Mouse (Mus musculus) mature B cell (primary cell): ENCODE measurements around the gene Abcb4.
"Not testable (repeated sequence)": the region's sequence is repeated elsewhere in the genome, so short reads cannot be mapped to it uniquely, and the experiment has no call there.

Source experiments
- in situ Hi-C: fragments of 300-500 bp; cut with MboI; formaldehyde crosslinking; loops from 2 replicates; pipeline ENCODE4 v1.14.3; 2019

The Abcb4 gene

DNA sequence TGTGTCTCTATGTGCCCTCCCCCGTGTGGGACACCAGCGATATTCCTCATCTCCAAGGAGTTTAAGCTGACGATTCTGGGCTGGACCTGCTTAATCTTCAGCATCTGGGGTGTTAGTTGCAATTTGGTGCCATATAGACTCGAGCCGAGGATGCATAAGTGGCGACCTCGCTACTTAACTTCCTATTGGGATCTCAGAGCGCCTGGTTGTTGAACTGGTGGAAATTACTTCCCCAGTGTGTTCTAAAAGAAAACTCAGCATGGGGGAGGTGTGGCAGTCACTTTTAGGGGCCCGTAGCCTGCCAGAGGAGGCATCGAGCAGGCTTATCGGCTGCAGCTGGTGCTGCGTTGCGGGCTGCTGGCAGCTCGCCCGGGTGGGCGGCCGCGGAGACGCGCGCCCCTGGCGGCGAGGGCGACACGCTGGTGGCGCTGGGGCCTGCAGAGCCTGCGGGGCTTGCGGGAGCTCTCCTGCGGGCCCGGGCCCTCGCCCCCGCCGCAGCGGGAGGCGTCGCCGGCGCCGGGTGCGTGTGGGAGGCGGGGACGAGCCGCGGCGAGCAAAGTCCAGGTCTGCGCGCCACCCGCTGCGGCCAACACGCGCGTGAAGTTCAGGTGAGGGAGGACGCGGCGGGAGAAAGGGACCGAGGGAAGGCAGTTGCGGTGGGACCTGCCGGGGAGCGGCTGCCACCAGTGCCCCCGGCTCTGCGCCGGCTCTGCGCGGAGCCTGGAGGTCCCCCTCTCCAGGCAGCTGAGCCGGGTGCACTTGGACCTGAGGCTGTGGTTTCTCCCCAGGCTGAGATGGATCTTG, at the start of gene Abcb4:
Gene Abcb4, plus strand, starts transcription at position 418 of the 804 bp plus-strand sequence.
- in situ Hi-C loops, result no loop called here

DNA sequence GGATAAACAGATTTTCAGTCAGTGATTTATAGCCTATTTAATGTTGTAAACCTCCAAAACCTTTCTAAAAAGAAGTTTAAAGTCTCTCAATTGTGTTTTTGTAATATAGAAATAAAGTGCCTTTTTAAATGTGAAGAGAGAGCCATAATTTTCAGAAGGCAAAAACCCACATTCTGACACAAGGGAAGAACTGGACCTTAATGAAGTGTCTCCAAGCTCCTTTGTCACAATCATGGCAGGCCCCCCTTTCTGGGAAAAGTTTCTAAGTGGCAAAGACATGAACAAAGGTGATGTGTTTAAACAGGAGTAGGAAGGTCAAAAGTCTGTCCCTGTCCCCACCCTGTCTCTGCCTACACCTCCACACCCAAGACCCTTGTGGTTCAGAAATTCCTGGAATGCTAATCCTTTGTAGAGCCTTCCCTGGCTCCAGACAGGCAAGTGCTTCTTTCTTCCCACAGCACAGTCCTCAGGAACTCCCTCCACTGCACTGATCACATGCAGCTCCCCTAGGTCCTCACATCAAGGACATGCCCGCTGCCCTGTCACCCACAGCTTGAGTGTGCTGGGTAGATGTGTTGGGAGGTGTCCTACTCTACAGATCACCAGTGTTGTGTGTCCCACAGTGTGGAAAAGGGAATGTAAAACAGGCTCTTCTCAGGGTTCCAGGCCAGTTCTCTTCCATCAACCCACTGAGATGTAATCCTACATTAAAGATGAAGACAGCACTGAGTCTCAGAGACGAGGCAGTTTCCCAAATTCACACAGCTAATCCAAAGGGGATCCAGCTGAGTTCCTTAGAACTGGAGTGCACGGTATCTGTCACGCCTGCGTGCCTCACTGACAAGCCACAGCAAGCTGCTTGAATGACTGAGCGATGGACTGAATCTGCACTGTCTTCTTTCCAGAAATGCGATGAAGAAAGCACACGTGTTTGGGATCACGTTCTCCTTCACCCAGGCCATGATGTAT, 44.6 kb upstream of the Abcb4 start:
- in situ Hi-C loops, result loop anchor here (25.0 kb wide), 1 partner anchor 362 kb away; no protein-coding TSS in a partner anchor

DNA sequence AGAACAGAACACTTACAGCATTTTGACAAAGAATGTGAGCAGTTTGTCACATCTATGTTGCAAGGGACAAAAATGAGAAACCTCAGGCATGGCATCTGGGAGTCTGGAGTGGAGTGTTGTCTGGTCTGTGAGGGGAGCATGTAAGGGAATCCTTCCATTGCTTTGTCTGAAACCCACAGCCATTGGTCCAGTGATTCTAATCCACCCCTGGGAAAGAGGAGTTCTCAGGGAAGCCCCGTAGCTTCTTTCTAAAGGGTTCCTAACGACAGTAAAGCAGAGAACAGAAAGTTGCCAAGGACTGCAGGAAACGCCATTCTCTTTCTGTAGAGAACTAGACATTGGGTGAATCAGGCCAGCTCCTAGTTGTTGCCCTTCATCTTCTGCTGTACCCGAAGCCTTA, 42.7 kb upstream of the Abcb4 start:
- in situ Hi-C loops, result no loop called here

DNA sequence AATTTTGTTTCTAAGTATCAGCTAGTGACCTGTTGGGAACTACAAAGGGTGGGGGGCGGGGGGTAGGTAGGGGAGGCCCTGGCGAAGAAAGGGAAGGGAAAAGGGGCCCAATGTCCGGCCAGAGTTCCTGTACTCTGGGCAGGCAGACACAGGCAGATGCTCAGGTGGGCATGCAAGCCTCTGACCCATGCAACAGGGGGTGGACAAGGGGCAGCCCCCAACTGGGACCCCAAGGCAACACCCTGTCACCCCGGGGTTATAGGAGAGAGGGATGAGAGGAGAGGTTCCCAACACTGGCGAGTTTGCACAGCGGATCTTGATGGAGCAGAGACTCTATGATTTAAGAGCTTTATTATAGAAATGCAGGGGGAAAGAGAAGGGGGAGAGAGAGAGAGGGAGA, 36.3 kb upstream of the Abcb4 start:
- in situ Hi-C loops, result no loop called here

DNA sequence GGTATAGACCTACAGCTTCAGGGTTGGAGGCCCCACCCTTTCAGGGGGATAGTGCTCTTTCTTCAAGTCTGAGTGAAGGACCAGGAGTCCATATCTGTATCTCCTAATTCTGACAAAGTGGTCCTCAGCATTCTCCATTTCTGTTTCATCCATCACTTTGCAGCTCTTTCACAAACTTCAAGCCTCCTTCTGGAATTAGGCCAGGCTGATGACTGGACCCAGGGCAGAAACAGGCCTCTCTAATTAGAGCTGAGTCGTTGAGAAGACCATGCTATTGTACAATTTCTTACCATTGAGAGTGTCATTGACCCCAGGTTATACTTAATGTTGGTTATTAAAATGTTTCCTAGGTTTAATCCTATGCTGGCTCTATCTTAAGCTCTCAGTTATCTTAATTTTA, 31.7 kb upstream of the Abcb4 start:
- in situ Hi-C loops, result no loop called here

DNA sequence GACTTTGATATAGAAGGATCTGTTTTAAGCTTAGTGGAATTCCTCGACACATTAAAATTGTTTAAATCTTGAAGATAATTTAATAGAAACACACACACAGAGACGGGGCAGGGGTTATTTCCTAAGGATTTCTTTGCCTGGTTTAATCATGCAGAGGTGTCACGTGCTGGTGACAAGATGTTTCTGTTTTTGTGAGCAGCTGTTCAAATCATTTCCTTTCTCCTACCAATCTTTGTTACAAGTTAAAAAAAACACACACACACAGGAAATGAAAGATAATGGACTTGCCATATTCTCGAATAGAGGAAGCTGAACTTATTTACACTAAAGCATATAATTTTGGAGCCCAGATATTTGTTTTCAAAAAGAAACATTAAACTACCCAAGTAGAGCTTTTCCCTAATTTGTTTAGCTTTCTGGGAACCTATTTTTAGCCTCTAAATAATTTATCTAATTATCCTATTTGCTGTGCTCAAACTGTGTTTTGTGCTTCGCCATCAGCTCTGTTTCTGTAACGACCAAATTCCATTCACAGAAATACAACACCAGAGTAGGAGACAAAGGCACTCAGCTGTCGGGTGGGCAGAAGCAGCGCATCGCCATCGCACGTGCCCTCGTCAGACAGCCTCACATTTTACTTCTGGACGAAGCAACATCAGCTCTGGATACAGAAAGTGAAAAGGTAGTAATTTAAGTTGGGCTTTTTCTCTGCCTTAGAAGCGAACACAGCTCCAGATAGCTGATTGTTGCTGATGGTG, 29.8 kb upstream of the Abcb4 start:
- in situ Hi-C loops, result no loop called here

DNA sequence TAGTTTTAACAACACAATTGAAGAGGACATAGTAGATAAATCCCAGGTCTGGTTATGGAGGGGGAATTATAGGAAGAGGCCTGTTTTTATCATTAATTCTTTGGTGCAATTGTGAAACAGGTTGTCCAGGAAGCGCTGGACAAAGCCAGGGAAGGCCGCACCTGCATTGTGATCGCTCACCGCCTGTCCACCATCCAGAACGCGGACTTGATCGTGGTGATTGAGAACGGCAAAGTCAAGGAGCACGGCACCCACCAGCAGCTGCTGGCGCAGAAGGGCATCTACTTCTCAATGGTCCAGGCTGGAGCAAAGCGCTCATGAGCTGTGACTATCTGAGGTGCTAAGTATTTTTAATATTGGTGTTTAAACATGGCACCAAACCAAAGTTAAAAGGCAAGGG, 27.9 kb upstream of the Abcb4 start:
- in situ Hi-C loops, result not testable (repeated sequence)

DNA sequence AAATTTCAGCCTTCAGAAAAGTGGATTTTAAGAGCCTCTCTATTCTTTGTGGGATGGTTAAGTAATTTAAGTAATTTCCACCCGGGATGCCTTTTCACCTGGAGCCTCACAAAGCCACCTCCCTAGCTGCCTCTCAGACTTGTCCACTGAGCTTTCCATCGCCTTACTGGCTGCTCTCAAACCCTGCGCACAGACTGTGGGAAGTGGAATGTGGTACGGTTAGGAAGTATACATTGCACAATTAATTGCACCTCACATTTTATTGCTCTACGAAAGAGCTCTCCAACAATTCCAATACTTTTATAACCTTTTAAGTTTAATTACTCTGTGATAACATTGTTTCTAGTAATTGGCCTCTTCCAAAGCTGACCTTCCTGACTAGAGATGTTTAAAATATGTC, 27.2 kb upstream of the Abcb4 start:
- in situ Hi-C loops, result no loop called here

DNA sequence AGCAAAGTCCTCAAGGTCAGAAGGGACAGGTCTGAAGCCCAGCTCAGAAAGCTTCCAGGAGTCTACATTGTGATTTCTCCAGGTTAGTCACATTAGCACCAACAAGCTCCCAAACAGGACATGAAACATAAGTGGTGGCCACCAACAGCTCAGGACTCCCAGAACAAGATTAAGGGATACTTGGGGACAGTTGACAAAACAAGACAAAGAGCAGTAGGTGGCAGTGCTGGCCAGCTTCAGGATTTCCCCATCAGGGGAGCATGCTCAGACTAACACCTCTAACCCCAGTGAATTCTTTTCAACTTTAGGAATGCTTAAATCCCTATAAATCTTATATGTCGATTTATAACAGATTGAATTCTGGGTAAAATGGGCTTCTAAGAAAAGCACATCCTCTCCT, 25.5 kb upstream of the Abcb4 start:
- in situ Hi-C loops, result no loop called here

DNA sequence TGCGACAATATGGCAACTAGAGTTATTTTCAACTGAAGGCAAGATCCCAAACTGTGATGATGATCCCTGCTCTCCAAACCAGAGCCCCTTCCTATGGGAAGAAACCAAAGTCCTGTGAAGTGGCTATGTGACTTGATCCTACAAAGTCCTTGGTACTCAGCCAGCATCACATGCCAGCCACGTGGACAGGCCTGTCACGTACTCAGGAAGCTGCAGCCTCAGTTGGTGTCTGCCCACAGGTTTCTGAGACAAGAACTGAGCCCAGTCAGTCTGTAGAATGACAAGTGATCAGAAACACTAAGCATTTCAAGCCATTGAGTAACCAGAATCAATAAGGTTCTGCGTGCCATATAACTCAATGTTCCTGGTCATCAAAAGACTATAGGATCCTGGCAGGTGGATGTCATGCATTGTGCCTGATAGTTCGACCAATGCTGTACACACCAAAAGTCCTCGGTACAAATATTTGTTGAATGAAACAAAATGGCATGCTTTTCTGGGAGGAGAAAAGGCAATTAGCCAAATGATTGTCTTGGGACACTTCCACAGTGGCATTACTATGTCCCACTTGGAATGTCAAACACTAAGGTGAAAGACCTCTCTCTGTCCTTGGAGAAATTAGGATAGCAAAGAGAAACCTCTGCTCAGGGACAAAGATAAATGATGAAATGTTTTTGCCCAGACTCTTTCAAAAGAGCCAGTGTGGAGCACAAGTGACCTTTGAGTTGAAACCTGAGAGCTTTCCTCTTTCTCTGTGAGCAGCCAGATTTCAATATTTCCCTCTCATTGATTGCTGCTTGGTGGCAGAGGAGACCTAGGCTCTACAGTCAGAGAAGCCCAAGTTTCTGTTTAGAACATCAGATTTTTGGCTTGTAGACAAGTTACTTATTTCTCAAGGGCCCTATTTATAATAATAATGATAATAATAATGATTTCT, 20.3 kb upstream of the Abcb4 start:
- in situ Hi-C loops, result no loop called here

DNA sequence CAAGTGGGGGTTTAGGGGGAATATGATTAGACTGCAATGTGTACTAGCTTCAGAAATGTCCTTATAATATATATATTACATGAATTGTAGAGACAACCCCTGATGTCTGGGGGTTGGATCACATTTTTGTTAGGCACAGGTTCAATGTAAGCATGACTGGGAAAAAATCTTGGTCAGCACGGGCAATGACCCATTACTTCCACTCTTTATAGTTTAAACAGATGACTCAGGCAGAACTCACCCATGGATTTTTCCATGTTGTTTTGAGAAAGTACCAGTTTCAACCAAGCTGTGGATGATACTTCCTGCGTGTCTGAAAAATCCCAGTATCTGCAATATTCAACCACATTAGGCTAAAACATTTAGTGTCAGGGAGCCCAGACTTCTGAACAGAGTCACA, 16.4 kb upstream of the Abcb4 start:
- in situ Hi-C loops, result no loop called here

DNA sequence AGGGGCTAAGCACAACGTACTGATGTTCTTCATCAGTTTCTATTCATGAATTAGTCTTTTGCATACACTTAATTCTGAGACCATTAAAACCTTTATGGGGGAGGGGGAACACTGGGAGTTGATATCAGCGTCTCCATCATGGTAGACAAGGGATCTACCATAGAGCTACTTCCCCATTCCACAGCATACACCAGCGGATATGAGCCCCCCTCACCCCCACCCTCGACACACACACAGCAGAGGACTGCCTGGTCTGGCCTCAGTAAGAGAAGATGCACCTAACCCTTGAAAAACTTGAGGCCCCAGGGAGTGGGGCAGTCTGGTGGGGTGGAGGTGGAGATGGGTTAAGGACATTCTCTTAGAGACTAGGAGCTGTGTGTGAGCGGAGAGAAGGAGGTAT, 15.7 kb upstream of the Abcb4 start:
- in situ Hi-C loops, result no loop called here

DNA sequence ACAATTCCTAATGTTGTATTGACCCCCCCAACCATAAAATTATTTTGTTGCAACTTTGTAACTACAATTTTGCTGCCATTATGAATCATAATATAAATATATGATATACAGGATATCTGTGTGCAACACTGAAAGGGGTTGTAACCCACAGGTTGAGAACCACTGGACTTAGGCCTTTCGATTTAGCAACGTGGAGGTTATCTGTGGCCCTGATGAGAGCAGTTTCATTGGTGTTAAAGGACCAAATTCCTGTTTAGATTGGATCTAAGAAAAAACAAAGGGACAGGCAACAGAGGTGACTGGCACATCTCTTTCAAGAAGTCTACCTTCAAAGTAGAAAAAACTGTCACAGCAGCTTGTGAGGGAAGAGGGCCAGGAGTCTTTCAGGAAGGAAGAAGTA, 7.7 kb upstream of the Abcb4 start:
- in situ Hi-C loops, result no loop called here

DNA sequence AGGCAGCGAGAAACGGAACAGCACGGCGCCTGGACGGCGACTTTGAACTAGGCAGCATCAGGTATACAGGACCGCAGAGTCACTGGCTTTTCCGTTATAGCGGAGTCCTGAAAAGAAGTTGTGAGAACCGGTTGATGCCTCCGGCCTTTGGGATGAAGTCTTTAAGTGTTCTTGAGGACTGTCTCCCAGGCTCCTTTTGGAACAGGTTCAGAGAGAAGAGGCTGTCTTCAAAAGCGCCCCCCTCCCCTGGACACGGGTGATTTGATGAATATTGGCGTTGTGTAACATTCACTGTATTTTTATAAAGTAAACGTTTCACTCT, 548 bp downstream of the Abcb4 start:
- in situ Hi-C loops, result no loop called here

DNA sequence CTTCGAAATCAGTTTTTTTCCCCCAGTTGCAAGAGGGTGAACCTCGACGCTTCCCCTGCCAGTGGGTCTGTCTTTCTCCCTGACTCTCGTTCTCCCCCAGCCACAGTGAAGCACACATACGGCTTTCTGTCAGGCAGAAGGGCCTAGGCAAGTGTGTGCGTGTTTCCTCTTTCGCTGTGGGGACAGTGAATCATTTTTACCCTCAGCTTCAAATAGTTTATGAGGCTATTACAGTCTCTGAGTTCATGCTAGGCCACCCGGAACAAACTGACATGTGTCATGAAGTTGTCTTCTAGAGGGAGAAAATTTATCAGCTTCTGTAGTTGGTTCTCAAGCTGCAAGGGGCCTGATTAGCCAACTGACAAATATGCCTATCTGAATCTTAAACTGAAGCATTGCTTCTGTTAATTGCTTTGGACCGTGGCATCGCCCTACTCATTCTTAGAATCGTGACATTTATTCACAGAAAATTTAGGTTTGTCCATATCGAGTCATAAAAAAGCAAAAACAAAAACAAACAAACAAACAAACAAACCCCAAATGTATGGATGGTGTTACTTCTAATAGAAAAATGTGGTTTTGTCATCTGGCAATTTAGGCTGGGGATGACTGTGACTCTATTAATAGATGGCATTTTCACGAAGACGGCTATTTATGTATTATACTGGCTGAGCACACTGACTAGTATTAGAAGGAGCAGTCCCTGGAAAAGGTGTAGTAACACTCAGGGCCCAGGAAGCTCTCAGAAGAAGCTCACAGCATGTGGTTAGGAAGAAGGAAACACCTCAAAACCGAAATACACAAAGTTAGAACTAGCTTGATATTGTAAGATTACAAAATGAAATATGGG, 1.3 kb downstream of the Abcb4 start:
- in situ Hi-C loops, result no loop called here

DNA sequence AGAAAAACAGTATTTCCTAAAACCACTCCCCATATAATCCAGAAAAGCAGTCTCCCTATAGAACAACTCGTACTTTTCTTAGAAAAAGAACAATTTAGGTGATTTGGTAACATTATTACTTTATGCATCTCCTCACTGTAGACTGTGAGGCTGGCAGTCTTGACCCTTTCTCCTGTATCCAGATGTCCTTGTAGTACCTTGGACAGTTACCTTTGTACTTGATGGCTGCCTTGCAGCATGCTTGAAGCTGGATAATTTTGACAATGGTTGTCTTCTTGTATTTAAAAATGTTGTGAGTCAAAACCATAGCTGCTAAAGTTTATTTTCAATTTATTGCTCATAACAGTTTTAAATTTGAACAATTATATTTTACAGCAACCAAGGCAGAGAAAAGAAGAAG, 2.7 kb downstream of the Abcb4 start:
- in situ Hi-C loops, result no loop called here

DNA sequence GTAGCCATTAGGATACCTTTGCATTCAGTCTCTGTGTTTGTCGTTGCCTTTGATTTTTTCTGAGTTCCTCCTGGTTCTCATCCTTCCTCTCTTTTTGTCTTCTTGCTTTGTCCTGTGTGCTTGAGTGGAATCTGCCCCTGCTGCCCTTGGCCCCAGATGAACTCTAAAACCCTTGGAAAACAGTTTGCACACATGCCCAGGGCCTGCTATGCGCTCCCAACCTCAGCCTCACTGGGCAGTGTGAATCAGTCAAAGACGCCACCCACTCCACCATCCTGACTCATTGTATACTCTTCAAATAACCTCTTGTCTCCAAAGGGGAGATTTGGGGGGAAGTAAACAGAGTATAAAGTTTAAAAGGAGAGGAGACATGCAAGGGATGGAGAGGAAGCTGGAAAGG, 4.7 kb downstream of the Abcb4 start:
- in situ Hi-C loops, result no loop called here

DNA sequence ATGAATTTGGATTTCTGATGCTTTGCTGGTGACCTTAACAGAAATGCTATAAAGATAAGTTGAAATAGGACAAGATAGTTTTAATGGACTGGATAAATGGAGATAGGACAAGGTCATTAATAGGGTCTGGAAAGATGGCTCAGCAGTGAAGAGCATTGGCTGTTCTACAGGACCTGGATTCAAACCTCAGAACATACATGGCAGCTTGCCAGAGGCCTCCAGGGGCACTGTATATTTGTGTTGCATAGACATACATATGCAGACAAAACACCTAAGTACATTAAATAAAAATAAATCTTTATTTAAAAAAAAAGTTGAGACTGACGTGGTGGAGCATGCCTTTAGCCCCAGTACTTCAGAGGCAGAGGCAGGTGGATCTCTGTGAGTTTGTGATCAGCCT, 7.5 kb downstream of the Abcb4 start:
- in situ Hi-C loops, result no loop called here

DNA sequence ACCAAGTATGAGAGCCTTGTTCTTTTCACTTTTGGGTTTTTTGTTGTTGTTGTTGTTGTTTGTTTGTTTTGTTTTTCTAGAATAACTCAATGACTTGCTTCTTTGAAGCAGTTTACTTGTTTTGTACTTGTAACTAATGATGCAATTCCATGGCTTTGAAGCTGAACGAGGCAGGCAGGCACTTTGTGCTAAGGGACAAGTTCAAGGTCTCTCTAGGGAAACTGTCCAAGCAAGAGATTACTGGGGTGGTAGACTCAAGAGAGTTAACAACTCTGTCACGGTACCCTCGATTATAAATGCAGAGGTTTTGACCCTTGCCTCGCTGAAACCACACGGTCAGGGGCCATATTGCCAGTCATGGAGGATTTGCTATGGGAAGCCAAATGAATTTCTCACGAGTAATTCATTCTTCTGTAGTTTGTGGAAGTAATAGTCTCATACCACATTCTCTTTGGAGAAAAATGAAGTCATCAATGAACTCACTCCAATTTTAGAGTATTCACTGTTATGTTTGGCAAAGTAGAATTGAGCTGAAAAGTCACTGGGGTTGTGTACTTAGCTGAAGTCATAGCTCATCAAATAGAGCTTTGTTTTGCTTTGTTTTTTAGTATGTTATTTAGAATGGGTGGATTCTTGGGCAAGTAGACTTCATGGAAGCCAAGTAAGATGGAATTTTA, 8.8 kb downstream of the Abcb4 start:
- in situ Hi-C loops, result no loop called here

DNA sequence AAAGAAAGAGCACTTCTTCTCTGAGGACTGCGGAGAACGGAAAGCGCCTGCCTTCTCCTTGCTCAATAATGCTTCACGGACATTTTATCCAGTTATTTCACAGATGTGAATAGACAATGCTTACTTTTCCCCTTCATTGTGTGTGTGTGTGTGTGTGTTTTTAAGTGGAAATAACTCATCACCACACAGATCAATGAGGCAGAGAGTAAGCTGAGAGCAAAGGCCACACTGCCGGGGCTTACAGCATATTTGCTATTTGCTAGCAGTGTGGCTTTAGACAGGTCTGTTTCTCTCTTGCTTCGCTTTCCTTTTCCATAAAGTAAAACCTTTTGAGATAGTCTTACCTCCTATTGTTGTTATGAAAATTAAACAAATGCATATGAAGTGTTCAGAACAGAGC, 11.0 kb downstream of the Abcb4 start:
- in situ Hi-C loops, result no loop called here
